Mouse (Mus musculus): Measurements from ENCODE around the gene Spink4. TPM values are rescaled to one million over a fixed set of nuclear protein-coding genes. Genes with fewer than 3 reads are reported as not detected.
A peak's percentile ranks its signal among the peaks of the same experiment; 100 is the strongest.

The Spink4 gene
- polyA plus RNA-seq, 1 experiment from 2014 or later: 309 TPM

DNA sequence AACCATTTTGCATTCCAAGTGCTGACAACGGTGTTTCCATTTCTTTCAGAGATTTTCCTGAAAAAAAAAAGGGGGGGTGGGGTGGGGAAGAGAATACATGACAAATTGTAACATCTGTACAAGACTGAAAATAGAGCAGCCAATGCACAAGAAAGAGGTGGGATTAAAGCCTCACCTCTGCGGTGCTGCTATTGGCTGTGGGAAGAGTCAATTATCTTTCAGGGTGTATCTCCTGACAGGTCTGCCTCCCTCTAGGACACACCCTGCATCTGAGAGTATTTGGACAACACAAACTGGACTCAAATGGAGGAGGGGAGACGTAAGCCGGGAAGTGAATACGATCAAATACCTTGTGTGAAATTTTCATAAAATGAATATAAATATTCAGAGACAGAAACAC is 23.8 kb downstream of the Spink4 start:
- WGBS: 93% methylated on average over 5 of the region's 5 CpGs
- Histone ChIP-seq H3K9ac (no peak overlapping the region), H3K4me2 (replicated peaks) (no peak overlapping the region), H3K27me3 (replicated peaks) (no peaks in the 10 kb centered on the region), H3K4me1 (replicated peaks) (peaks cover 5% of the 10 kb centered on the region; the same call in 1 of the 2 replicates), H3K36me3 (peaks cover 32% of the 10 kb centered on the region), H3K9me3 (no peaks in the 10 kb centered on the region), H3K4me3 (replicated peaks) (no peak overlapping the region), H3K27ac (no peak overlapping the region)
- no peak for ATAC-seq

DNA sequence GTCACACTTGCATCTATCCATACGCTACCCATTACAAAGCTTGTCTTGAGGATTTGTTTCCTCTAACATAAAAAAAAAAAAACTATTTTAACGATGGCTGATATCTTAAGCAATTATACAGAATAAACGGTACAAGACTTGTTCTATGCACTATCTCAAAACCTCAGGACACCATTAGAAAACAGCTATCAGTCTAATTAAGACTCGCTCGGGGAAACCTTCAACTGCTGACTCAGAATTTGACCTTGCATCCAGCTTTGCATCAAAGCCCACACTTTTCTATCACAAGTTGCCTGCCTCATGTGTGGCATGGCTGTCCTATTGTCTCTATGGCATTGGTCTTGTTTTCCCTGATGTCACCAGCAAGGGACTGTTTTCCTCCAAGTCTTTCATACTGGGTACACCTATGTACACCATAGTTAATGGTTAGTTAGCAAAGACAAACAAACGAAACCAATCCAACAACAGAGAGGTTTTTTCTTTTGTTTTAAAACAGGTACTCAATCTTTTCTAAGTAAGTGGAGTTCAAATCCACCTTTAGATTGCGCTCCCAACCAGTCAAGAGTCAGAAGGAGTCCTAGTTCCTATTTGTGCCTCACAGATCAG is 26.8 kb downstream of the Spink4 start:
- ATAC-seq: no peak
- Histone ChIP-seq H3K4me2 (replicated peaks) (peak overlapping the region; percentile 65), H3K4me1 (replicated peaks) (peaks cover 5% of the 10 kb centered on the region; the same call in 1 of the 2 replicates), H3K36me3 (peaks cover 7% of the 10 kb centered on the region), H3K9ac (no peak overlapping the region), H3K27me3 (replicated peaks) (no peaks in the 10 kb centered on the region), H3K9me3 (no peaks in the 10 kb centered on the region), H3K4me3 (replicated peaks) (peak overlapping the region; percentile 96), H3K27ac (no peak overlapping the region)
- 78% methylated on average over 7 of the region's 7 CpGs for WGBS

DNA sequence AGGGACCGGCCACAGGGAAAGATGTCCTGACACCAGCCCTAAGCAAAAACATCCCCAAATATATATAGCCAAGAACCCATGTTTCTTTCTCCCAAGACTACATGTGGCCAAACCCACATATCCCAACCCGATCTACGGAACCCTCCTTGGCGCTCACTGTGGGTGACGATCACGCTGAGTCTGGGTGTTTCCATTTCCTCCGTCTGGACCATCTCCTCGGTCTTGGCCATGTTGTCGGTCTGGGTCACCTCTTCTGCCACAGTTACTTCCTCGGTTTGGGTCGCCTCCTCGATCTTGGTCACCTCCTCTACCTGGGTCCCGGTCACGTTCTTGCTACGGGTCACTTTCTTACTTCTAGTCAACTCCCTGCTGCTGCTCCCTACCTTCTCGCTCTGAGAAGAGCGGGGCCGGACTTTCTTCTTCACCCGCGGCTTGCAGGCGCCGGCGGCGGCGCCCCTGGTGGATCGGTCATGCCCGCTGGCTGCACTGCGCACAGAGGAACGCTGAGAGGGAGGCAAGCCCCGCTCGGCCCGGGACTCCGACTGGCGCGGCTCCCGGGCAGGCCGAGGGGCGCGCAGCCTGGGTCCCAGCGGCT is 27.8 kb downstream of the Spink4 start:
- peak overlapping the region; percentile 96 for H3K4me3 ChIP-seq (replicated peaks)
- H3K4me2 ChIP-seq (replicated peaks): peak overlapping the region; percentile 65
- peak; percentile 77 for ATAC-seq
- H3K27ac ChIP-seq: peak overlapping the region; percentile 90
- H3K9ac ChIP-seq: peak overlapping the region; percentile 96
- H3K27me3 ChIP-seq (replicated peaks): no peaks in the 10 kb centered on the region
- peaks cover 6% of the 10 kb centered on the region for H3K36me3 ChIP-seq
- WGBS: under 1% methylated on average over 40 of the region's 40 CpGs
- no peaks in the 10 kb centered on the region for H3K9me3 ChIP-seq
- H3K4me1 ChIP-seq (replicated peaks): peaks cover 5% of the 10 kb centered on the region; the same call in 1 of the 2 replicates

DNA sequence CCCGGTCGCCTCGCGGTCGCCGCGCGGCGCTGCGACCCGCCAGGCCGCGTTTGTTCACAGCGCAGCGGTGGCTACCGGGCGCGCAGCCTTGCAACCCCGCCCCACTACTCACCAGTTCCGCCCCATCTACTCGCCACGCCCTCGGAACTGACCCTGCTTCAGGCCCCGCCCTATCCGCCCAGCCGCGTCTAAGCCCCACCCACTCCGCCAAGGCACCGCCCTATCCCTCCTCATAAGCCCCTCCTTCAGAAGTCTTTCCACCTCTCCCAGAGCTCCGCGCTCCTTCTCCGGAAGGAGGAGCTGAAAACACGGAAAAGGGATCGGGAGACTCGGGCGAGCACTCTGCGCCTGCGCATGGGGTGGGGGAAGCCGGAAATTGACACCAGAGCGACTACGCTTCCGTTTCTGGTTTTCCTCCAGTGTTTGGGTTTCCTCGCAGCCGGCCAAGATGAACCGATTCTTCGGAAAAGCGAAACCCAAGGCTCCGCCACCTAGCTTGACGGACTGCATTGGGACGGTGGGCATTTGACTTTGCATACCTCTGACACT is 28.4 kb downstream of the Spink4 start, which contains the start of the genes Bag1 and Chmp5:
Gene Bag1, minus strand, starts transcription at position 135 of the 549 bp plus-strand sequence.
Gene Chmp5, plus strand, starts transcription at position 248 of the 549 bp plus-strand sequence.
- Histone ChIP-seq H3K4me3 (replicated peaks) (peak within 1 kb of the TSS; percentile 96), H3K36me3 (peaks cover 9% of the 10 kb centered on the region)
- peak; percentile 98 for ATAC-seq

DNA sequence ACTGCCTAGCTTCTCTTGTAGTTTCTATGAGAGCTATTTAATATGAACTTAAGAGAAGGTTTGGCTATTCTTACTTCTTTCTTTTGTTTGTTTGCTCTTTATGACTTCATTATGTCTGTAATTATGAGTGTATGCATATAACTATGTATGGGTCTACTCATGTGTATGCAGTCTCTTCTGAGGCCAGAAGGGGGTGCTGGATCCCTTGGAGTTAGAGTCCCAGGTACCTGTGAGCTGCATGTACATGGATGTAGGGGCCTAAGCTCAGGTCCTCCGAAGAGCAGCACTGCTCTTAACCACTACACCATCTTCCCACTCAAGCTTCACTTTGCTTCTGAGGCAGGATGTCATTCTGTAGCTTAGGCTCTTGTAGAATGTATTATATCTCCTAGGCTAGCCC is 33.7 kb downstream of the Spink4 start:
- H3K4me3 ChIP-seq (replicated peaks): no peak overlapping the region
- H3K4me2 ChIP-seq (replicated peaks): no peak overlapping the region
- H3K36me3 ChIP-seq: peaks cover 23% of the 10 kb centered on the region
- no peak overlapping the region for H3K27ac ChIP-seq
- H3K27me3 ChIP-seq (replicated peaks): no peaks in the 10 kb centered on the region
- no peaks in the 10 kb centered on the region for H3K9me3 ChIP-seq
- ATAC-seq: no peak
- no peak overlapping the region for H3K9ac ChIP-seq
- 94% methylated on average over 1 of the region's 1 CpGs for WGBS
- no peaks in the 10 kb centered on the region; the same call in 1 of the 2 replicates for H3K4me1 ChIP-seq (replicated peaks)

More for the DNA sequence above, 28.4 kb downstream of the Spink4 start, which contains the start of the genes Bag1 and Chmp5:
- H3K4me1 ChIP-seq (replicated peaks): peaks cover 5% of the 10 kb centered on the region; the same call in 1 of the 2 replicates
- no peaks in the 10 kb centered on the region for H3K9me3 ChIP-seq
- peak within 1 kb of the TSS; percentile 96 for H3K9ac ChIP-seq
- H3K27me3 ChIP-seq (replicated peaks): no peaks in the 10 kb centered on the region
- H3K27ac ChIP-seq: peak within 1 kb of the TSS; percentile 90
- peak within 1 kb of the TSS; percentile 65 for H3K4me2 ChIP-seq (replicated peaks)
- under 1% methylated on average over 49 of the region's 50 CpGs for WGBS

DNA sequence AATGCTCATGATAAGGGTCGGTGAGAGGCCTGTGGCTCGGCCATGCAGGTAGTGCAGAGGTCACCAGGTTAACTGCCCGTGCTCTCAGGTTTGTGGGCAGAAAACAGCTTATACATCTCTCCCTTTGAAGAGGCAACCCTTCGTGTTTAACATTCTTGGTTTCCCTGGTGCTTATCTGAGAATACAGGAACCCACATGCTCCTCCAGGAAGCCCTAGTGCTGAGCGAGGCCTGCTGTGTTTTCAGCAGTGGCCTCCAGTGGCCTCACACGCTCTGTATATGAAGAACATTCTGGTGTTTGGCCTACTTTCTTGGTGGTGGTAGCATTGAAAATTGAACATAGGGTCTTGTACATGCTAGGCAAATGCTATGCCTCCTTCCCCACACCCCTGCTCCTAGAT is 36.1 kb downstream of the Spink4 start:
- Histone ChIP-seq H3K4me1 (replicated peaks) (no peaks in the 10 kb centered on the region), H3K4me3 (replicated peaks) (no peak overlapping the region), H3K27me3 (replicated peaks) (no peaks in the 10 kb centered on the region), H3K4me2 (replicated peaks) (no peak overlapping the region), H3K9ac (no peak overlapping the region), H3K9me3 (no peaks in the 10 kb centered on the region), H3K27ac (no peak overlapping the region), H3K36me3 (peaks cover 42% of the 10 kb centered on the region)
- no peak for ATAC-seq
- 78% methylated on average over 6 of the region's 6 CpGs for WGBS

DNA sequence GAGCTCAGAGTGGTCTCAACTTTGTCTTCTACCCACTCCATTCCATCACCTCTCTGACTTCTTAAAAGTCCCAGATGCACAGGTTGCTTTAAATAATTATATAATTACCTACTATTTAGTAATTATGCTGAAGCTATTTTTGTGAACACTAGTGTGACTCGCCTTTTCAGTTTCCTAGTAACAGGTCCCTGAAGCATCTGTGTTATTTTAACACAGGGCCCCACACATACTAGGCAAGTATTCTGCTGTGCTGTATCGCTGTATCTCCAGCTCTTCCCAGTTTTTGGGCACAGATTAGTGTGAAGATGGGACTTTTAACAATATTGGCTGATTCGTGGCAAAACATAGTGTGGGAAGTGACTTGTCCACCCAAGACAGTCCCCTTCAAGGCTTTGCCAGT is 43.7 kb downstream of the Spink4 start:
- 92% methylated on average over 3 of the region's 3 CpGs for WGBS
- H3K9ac ChIP-seq: no peak overlapping the region
- no peaks in the 10 kb centered on the region for H3K27me3 ChIP-seq (replicated peaks)
- no peaks in the 10 kb centered on the region for H3K9me3 ChIP-seq
- no peaks in the 10 kb centered on the region for H3K4me1 ChIP-seq (replicated peaks)
- H3K4me3 ChIP-seq (replicated peaks): no peak overlapping the region
- H3K27ac ChIP-seq: no peak overlapping the region
- peaks cover 41% of the 10 kb centered on the region for H3K36me3 ChIP-seq
- H3K4me2 ChIP-seq (replicated peaks): no peak overlapping the region
- ATAC-seq: no peak

DNA sequence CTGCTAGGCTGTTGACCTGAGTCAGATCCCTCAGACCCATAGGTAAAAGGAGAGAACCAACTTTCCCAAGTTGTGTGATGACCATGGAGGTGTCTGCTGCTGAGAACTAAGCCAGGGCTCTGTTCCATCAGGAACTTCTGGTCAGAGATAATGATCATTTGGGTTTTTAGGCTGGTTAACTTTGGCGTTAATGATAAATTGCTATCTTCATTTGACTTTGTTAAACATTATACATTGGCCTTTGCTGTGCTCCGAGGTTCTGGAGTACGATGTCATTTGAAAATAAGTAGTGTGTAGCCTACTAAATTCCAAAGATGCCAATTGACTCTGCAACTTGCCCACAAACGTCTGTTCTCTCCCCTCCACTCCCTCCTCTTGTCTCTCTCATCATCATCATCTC is 49.3 kb downstream of the Spink4 start:
- WGBS: 58% methylated on average over 4 of the region's 4 CpGs
- peaks cover 5% of the 10 kb centered on the region for H3K4me1 ChIP-seq (replicated peaks)
- no peak overlapping the region for H3K4me3 ChIP-seq (replicated peaks)
- ATAC-seq: no peak
- no peak overlapping the region for H3K9ac ChIP-seq
- H3K9me3 ChIP-seq: no peaks in the 10 kb centered on the region
- H3K4me2 ChIP-seq (replicated peaks): no peak overlapping the region
- H3K27ac ChIP-seq: no peak overlapping the region
- H3K36me3 ChIP-seq: peaks cover 12% of the 10 kb centered on the region
- no peaks in the 10 kb centered on the region for H3K27me3 ChIP-seq (replicated peaks)

DNA sequence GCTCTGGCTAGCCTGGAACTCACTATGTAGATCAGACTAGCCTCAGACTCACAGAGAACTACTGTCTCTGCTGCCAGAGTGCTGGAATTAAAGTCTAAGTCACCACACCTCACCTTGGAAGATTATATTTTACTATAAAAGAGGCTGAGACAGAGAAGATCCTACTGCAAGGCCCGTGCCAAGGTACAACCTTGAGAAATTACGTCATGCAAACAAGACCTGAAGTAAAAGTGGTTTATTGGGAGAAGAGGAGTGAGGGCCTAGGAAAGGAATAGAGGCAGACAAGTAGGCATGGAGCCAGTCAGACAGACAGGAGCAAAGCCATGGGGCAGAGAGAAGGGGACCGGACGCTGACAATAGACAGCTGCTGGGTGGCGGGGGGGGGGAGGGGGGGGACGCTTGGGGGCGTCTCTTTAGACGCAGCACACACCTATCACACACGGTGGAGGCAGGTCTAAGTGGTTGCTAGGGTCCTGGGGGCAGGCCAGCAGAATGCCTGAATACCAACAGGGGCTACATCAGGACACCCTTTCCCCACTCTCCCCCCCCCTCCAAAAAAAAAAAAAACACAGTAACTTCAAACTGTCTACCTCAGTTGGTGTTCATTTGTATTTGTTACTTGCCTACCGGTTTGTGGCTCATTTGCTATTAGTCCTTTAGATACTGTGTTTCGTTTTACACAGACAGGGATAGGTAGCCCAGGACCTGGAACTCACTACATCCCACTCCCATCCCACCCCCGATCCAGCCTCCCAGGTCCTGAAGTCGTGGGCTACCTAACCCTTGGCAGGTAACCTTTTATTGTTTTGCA is 50.1 kb downstream of the Spink4 start:
- Histone ChIP-seq H3K9me3 (no peaks in the 10 kb centered on the region), H3K9ac (peak overlapping the region; percentile 88), H3K4me2 (replicated peaks) (peak overlapping the region; percentile 61), H3K4me1 (replicated peaks) (peaks cover 5% of the 10 kb centered on the region), H3K36me3 (peaks cover 12% of the 10 kb centered on the region), H3K27ac (peak overlapping the region; percentile 91), H3K4me3 (replicated peaks) (peak overlapping the region; percentile 77), H3K27me3 (replicated peaks) (no peaks in the 10 kb centered on the region)
- ATAC-seq: peak; percentile 36
- 8% methylated on average over 12 of the region's 13 CpGs for WGBS

DNA sequence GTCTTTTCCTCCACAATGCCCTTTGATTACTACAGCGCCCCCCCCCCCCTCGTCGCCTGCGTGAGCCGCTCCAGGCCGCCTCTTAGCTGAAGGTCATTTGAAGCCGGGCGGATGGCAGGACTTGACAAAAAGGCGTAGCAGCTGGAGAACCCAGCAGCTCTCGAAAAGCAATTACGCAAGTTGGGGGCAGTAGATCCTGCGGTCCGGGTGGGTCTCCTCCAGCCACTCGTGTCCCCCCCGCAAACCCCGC is 50.7 kb downstream of the Spink4 start:
- peak; percentile 65 for ATAC-seq
- Histone ChIP-seq H3K4me1 (replicated peaks) (peaks cover 5% of the 10 kb centered on the region), H3K27ac (peak overlapping the region; percentile 91), H3K4me2 (replicated peaks) (peak overlapping the region; percentile 61), H3K9me3 (no peaks in the 10 kb centered on the region), H3K4me3 (replicated peaks) (peak overlapping the region; percentile 77), H3K9ac (peak overlapping the region; percentile 88), H3K36me3 (peaks cover 12% of the 10 kb centered on the region), H3K27me3 (replicated peaks) (no peaks in the 10 kb centered on the region)
- WGBS: under 1% methylated on average over 16 of the region's 16 CpGs

DNA sequence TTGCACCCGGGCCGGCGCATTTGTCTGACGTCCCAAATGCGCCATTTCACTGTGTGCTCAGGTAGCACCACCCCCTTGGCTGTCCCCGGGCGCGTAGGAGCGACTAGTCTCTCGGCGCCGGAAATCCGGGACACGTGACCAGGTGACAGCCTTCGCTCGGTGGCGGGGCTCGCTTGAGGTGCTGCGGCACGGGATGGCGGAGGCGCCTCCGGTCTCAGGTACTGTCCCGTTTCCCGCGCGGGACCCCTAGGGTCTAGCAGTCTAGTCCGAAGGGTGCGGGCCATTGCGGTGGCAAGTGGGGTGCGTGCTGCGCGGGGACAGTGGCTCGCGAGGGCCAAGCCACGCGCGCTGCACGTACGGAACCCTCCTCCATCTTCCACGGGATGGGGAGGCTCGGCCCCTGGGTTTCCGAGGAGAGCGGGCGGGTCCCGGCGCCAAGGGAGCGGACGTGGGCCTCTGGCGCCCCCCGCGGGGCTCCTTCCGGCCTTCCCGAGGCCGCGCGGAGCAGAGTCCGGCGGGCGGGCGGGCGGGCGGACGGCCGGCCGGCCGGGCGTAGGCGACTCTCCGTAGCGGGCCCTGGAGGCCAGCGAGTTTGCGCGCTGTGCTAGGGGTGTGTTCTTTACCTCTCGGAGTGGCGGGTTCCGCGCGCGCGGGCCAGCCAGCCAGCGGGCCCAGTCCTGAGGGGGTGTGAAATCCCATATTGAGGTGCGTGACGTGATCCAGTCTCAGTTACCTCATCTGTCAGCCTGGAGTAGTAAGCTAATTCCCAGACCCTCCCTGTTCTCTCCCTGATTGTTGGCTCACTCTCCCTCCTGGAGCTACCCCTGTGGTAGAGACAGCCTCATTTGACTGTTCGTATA is 51.2 kb downstream of the Spink4 start, which contains the start of gene Nfx1:
Gene Nfx1, plus strand, starts transcription at position 65 of the 860 bp plus-strand sequence.
- H3K4me2 ChIP-seq (replicated peaks): peak within 1 kb of the TSS; percentile 61
- peak; percentile 97 for ATAC-seq
- H3K9me3 ChIP-seq: no peaks in the 10 kb centered on the region
- H3K36me3 ChIP-seq: peaks cover 8% of the 10 kb centered on the region
- peak within 1 kb of the TSS; percentile 91 for H3K27ac ChIP-seq
- peaks cover 5% of the 10 kb centered on the region for H3K4me1 ChIP-seq (replicated peaks)
- peak within 1 kb of the TSS; percentile 77 for H3K4me3 ChIP-seq (replicated peaks)
- no peaks in the 10 kb centered on the region for H3K27me3 ChIP-seq (replicated peaks)
- WGBS: under 1% methylated on average over 85 of the region's 85 CpGs
- peak within 1 kb of the TSS; percentile 88 for H3K9ac ChIP-seq
